Mouse (Mus musculus) brain, embryonic 14.5 days (tissue): ENCODE measurements at regions not wholly inside any gene's neighbourhood (a gene's known extent, or its start where the extent isn't known, plus 50 kb on each side); places are given as distances from the start of the nearest gene placed in this dataset.

Source experiments
- CTCF ChIP-seq: fragments of 200-500 bp; IDR thresholded peaks from 2 replicates; pipeline ENCODE4 v1.5.1; 2012; ENCODE audit warnings: inconsistent platforms, mild to moderate bottlenecking, moderate library complexity, borderline replicate concordance; ENCODE audit not compliant: insufficient read depth, insufficient read length; ENCODE audit errors: extremely low read depth
- POLR2A ChIP-seq: fragments of 200-500 bp; IDR thresholded peaks from 2 replicates; pipeline ENCODE4 v1.6.1; 2012; ENCODE audit warnings: mild to moderate bottlenecking, inconsistent platforms, borderline replicate concordance; ENCODE audit not compliant: poor library complexity, insufficient read depth, insufficient read length, severe bottlenecking; ENCODE audit errors: extremely low read depth

DNA sequence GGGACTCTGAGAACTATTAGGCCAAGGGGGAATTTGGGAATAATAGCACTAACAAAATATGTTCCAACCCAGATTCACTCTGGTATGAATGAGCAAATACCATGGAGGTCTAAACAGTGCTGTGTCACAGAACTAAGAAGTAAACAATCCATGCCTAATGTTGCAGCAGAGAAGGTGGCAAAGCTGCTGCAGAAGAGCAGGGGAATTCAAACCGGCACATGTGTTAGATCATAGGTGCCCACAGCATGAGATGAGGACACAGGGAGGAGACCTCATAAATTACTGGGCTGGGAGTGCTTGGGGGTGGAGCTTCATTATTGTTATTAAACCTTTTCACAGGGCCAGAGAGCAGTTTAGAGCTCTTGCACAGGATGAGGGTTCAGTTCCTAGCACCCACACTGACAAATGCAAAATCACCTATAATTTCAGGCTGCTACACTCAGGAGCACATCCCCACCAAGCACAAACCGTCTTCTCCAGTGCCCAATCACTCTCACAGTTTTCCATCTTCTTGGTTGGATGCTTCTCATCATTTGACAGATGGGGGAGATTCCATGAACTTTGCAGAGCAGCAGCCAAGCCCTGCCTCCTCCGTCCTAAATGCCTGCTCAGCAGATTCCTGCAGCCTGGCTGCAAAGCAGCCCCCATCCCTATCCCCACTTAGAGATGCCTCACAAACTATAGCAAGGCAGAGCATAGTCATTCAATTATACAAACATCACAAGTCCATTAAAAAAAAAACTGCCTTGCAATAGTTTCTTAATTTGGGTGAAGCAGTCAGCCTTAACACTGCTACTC lies 79.0 kb upstream of the Rarb start:
- TF ChIP-seq POLR2A (no peak), CTCF (no peak)
